Mouse (Mus musculus): ENCODE measurements around the gene Ltb. TPM values are rescaled to one million over a fixed set of nuclear protein-coding genes. Genes with fewer than 3 reads are reported as not detected.
"Not testable (repeated sequence)": the region's sequence is repeated elsewhere in the genome, so short reads cannot be mapped to it uniquely, and the experiment has no call there.

The Ltb gene
- polyA plus RNA-seq, 1 experiment = 531 TPM

GRCm38 (mm10) chr17:35231022-35231421, 36.8 kb downstream of the Ltb start:
- Histone ChIP-seq H3K27ac (ENCODE audit: insufficient read depth, low read length) (0 out of 2 replicates have a peak overlapping the region, but pooled peaks have one; percentile 0), H3K4me3 (ENCODE audit: extremely low read depth, insufficient read depth, insufficient read length) (no peak overlapping the region), H3K36me3 (ENCODE audit: control insufficient read depth, insufficient read depth, low read length) (peaks cover 13% of the 10 kb centered on the region), H3K27me3 (ENCODE audit: control insufficient read depth, insufficient read depth, low read length) (no peaks in the 10 kb centered on the region), H3K4me1 (ENCODE audit: control insufficient read depth, insufficient read depth, insufficient read length) (peaks cover 16% of the 10 kb centered on the region)
- DNase-seq (ENCODE audit: low read depth in 1 of 2, low spot score in 2 of 2) = no peak
- no peak for TF ChIP-seq CTCF (IDR thresholded peaks at IDR 0.05; ENCODE audit: extremely low read depth, insufficient read depth, insufficient read length, insufficient replicate concordance)
- TF ChIP-seq POLR2A (IDR thresholded peaks at IDR 0.05; ENCODE audit: low read depth, low read length) = no peak
- 66% methylated on average over 10 of the region's 10 CpGs for whole genome bisulfite sequencing

- DNase-seq (ENCODE audit: low read depth in 1 of 2, low spot score in 2 of 2) = peak; percentile 67 to 87
- Histone ChIP-seq H3K27ac (ENCODE audit: insufficient read depth, low read length) (peak overlapping the region; percentile 90), H3K4me1 (ENCODE audit: control insufficient read depth, insufficient read depth, insufficient read length) (peaks cover 14% of the 10 kb centered on the region), H3K36me3 (ENCODE audit: control insufficient read depth, insufficient read depth, low read length) (peaks cover 13% of the 10 kb centered on the region), H3K4me3 (ENCODE audit: extremely low read depth, insufficient read depth, insufficient read length) (peak overlapping the region; percentile 10; the same call in 1 of the 2 replicates), H3K27me3 (ENCODE audit: control insufficient read depth, insufficient read depth, low read length) (no peaks in the 10 kb centered on the region)
- no peak for TF ChIP-seq POLR2A (IDR thresholded peaks at IDR 0.05; ENCODE audit: low read depth, low read length)
- TF ChIP-seq CTCF (IDR thresholded peaks at IDR 0.05; ENCODE audit: extremely low read depth, insufficient read depth, insufficient read length, insufficient replicate concordance) = peak; percentile 89
- WGBS = 3% methylated on average over 12 of the region's 12 CpGs
Observed at GRCm38 (mm10) chr17:35232043-35232442, 37.8 kb downstream of the Ltb start.

- Histone ChIP-seq H3K27me3 (ENCODE audit: control insufficient read depth, insufficient read depth, low read length) (no peaks in the 10 kb centered on the region), H3K4me3 (ENCODE audit: extremely low read depth, insufficient read depth, insufficient read length) (peak overlapping the region; percentile 10; the same call in 1 of the 2 replicates), H3K36me3 (ENCODE audit: control insufficient read depth, insufficient read depth, low read length) (peaks cover 13% of the 10 kb centered on the region), H3K4me1 (ENCODE audit: control insufficient read depth, insufficient read depth, insufficient read length) (peaks cover 14% of the 10 kb centered on the region), H3K27ac (ENCODE audit: insufficient read depth, low read length) (peak overlapping the region; percentile 90)
- DNase-seq (ENCODE audit: low read depth in 1 of 2, low spot score in 2 of 2) = no peak
- WGBS = 16% methylated on average over 5 of the region's 5 CpGs
- TF ChIP-seq POLR2A (IDR thresholded peaks at IDR 0.05; ENCODE audit: low read depth, low read length) (no peak), CTCF (IDR thresholded peaks at IDR 0.05; ENCODE audit: extremely low read depth, insufficient read depth, insufficient read length, insufficient replicate concordance) (no peak)
Observed at GRCm38 (mm10) chr17:35232659-35233058, 38.4 kb downstream of the Ltb start.

DNA sequence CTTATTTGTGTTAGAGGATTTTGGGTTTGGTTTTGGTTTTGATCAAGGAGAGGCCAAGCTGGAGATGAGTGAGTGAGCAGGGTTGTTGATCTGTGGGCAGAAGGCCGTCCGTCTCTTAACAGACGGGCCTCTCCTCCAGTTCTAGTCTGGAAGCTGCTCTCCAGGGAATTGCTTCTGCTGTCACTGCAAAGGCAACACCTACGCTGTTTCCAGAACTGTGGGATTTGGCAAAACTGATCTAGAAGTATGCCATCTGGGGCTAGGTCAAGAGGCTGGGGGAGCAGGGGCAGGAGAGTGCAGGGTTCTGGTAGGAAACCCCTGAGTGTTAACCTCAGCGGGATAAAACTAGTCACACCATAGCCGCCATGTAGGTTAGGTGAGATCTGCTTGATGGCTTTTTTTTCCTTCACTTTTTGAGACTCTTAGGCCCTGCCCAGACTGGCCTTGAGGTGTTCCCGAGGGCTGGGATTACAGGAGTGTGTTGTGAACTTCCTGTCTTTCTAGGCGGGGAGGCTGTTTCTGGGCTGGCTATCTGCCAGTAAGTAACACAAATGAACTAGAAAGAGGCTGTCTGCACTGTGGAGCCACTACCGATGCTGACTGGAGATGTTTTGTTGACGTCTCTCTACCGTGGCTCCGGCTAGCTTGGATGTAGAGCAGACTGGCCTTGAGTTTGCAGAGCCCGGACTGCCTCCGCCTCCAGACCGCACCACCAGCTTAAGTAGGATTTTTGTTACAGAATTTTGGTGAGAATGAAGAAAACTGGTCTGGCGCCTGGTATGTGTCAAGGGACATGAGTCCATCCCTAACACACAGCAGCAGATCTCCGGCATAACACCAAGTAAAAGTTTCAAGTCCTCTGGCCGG, 39.1 kb downstream of the Ltb start, which contains the start of gene Atp6v1g2:
TSS of gene Atp6v1g2 (plus strand) at position 547 of the 867 bp plus-strand sequence.
- H3K27me3 ChIP-seq (ENCODE audit: control insufficient read depth, insufficient read depth, low read length) = no peaks in the 10 kb centered on the region
- WGBS = 22% methylated on average over 18 of the region's 18 CpGs
- no peak for DNase-seq (ENCODE audit: low read depth in 1 of 2, low spot score in 2 of 2)
- H3K4me1 ChIP-seq (ENCODE audit: control insufficient read depth, insufficient read depth, insufficient read length) = peaks cover 14% of the 10 kb centered on the region
- TF ChIP-seq POLR2A (IDR thresholded peaks at IDR 0.05; ENCODE audit: low read depth, low read length) (no peak; the same call in 1 of the 2 replicates), CTCF (IDR thresholded peaks at IDR 0.05; ENCODE audit: extremely low read depth, insufficient read depth, insufficient read length, insufficient replicate concordance) (no peak)
- peaks cover 10% of the 10 kb centered on the region for H3K36me3 ChIP-seq (ENCODE audit: control insufficient read depth, insufficient read depth, low read length)
- H3K4me3 ChIP-seq (ENCODE audit: extremely low read depth, insufficient read depth, insufficient read length) = peak within 1 kb of the TSS; percentile 60; the same call in 1 of the 2 replicates
- peak within 1 kb of the TSS; percentile 90 for H3K27ac ChIP-seq (ENCODE audit: insufficient read depth, low read length)

DNA sequence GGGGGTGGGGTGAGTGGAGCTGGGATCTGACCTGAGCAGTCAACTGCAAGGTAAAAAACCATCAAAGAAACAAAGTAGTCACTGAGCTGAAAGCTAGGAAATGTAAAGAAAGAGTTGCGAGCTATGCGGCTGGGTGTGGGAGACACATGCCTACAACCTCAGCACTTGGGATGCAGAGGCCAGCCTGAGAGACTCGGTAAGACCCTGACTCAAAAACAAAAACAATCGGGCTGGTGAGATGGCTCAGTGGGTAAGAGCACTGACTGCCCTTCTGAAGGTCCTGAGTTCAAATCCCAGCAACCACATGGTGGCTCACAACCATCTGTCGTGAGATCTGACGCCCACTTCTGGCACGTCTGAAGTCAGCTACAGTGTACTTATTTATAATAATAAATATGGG, 39.9 kb downstream of the Ltb start:
- H3K4me3 ChIP-seq (ENCODE audit: extremely low read depth, insufficient read depth, insufficient read length); H3K36me3 ChIP-seq (ENCODE audit: control insufficient read depth, insufficient read depth, low read length); DNase-seq (ENCODE audit: low read depth in 1 of 2, low spot score in 2 of 2); H3K27me3 ChIP-seq (ENCODE audit: control insufficient read depth, insufficient read depth, low read length): not testable (repeated sequence)
- peak overlapping the region; percentile 90 for H3K27ac ChIP-seq (ENCODE audit: insufficient read depth, low read length)
- WGBS = 44% methylated on average over 7 of the region's 7 CpGs
- H3K4me1 ChIP-seq (ENCODE audit: control insufficient read depth, insufficient read depth, insufficient read length) = peaks cover 14% of the 10 kb centered on the region

DNA sequence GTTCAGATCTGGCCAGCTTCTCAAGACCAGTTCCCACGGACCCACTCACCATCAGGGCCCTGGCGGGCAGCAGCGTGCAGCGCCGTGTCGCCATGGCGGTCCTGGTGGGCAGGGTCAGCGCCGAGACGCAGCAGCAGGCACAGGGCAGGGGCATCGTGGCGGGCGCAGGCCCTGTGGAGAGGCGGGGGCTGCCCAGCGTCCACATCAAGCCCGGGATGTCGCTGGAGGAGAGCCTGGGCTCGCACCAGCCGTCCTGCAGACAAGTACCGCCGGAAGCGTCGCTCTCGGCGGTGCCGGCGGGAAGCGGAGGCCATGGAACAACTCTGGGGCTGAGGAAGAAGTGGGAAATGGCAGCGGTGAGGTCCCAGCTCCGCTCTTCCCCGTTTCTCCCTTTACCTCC, 40.7 kb downstream of the Ltb start:
- TF ChIP-seq POLR2A (IDR thresholded peaks at IDR 0.05; ENCODE audit: low read depth, low read length) (peak; percentile 11), CTCF (IDR thresholded peaks at IDR 0.05; ENCODE audit: extremely low read depth, insufficient read depth, insufficient read length, insufficient replicate concordance) (no peak)
- Histone ChIP-seq H3K27me3 (ENCODE audit: control insufficient read depth, insufficient read depth, low read length) (no peaks in the 10 kb centered on the region), H3K27ac (ENCODE audit: insufficient read depth, low read length) (peak overlapping the region; percentile 97), H3K4me3 (ENCODE audit: extremely low read depth, insufficient read depth, insufficient read length) (peak overlapping the region; percentile 60), H3K4me1 (ENCODE audit: control insufficient read depth, insufficient read depth, insufficient read length) (peaks cover 14% of the 10 kb centered on the region), H3K36me3 (ENCODE audit: control insufficient read depth, insufficient read depth, low read length) (0 out of 2 replicates have a peak, but pooled peaks cover 3% of the 10 kb centered on the region)
- DNase-seq (ENCODE audit: low read depth in 1 of 2, low spot score in 2 of 2) = peak in 1 of 2 experiments; percentile 40
- WGBS = 7% methylated on average over 31 of the region's 31 CpGs

Measured in spleen, adult 2 months (tissue).